Mouse (Mus musculus): Measurements from ENCODE around the gene Csf3r. TPM values are rescaled to one million over a fixed set of nuclear protein-coding genes. Genes with fewer than 3 reads are reported as not detected.
"Not testable (repeated sequence)": the region's sequence is repeated elsewhere in the genome, so short reads cannot be mapped to it uniquely, and the experiment has no call there.

Gene Csf3r
- 0.48 and 0.74 TPM in 2 replicates for polyA plus RNA-seq (2015; fragmentation: Nextera tagmentation; extraction: Ambion mirVana)

DNA sequence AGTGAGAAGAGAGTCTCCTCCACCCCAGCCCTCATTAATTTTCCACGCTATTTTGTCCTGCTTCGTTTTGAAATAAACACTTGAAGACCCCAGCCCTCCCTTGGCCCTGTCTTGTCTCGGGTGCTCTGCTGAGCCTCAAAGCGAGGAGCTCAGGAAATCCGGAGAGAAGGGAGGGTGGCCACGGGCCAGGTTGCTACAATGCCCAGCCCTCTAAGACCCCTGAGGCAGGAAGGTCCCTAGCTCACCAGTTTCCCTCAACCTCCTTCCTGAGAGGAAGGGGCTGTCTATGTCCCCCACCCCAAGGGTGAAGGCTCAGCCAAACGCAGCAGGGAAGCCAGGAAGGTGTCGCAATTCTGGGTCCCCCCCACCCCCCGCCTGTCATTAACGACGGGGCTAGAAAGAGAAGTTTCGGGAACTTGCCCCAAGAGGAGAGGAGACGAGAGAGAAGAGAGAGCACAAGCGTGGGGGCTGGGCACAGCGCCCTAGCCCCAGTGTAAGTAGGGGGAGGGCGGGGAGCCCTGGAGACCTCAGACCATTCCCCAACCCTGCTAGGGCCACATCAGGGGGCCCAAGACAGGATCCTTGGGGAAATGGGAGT, at the start of gene Csf3r:
TSS of gene Csf3r (plus strand) at position 248 of the 598 bp plus-strand sequence.
- no peak for ATAC-seq (ENCODE audit: low FRiP score)
- Histone ChIP-seq H3K9ac (no peak within 1 kb of the TSS), H3K27ac (no peak within 1 kb of the TSS), H3K9me3 (no peaks in the 10 kb centered on the region), H3K4me2 (no peak within 1 kb of the TSS), H3K4me1 (replicated peaks) (no peaks in the 10 kb centered on the region), H3K36me3 (no peaks in the 10 kb centered on the region), H3K27me3 (no peaks in the 10 kb centered on the region), H3K4me3 (no peak within 1 kb of the TSS)
- WGBS = 62% methylated on average over 16 of the region's 16 CpGs

- peaks cover 7% of the 10 kb centered on the region; the same call in 1 of the 2 replicates for H3K27me3 ChIP-seq
- H3K36me3 ChIP-seq = no peaks in the 10 kb centered on the region
Observed at GRCm38 (mm10) chr4:125977768-125978167, 46.6 kb upstream of the Csf3r start.

DNA sequence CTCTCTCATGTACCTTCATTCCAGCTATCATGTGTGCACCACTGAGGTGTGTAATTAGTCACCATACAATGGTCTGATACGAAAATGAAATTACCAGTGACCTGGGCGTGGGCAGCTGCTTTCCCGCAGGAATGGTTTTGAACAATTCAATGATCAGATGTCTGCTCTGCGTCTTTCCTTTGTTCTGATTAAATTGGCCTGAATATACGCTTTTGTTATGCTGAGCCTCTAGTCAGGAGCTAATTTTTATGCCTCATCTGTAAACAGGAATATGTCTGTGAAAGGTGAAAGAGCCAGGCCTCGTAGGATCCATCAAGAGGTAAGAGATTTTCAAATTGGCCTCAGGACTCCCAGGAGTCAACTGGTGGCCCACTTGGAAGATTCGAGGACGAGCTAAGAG, 41.1 kb upstream of the Csf3r start:
- Histone ChIP-seq H3K4me2 (no peak overlapping the region), H3K4me1 (replicated peaks) (peaks cover 20% of the 10 kb centered on the region), H3K27ac (no peak overlapping the region), H3K9ac (no peak overlapping the region), H3K4me3 (no peak overlapping the region), H3K36me3 (no peaks in the 10 kb centered on the region), H3K9me3 (no peaks in the 10 kb centered on the region), H3K27me3 (peaks cover 10% of the 10 kb centered on the region)
- ATAC-seq (ENCODE audit: low FRiP score) = no peak
- 39% methylated on average over 8 of the region's 8 CpGs for WGBS

More at GRCm38 (mm10) chr4:125977768-125978167, 46.6 kb upstream of the Csf3r start:
- H3K4me2 ChIP-seq = no peak overlapping the region
- no peaks in the 10 kb centered on the region for H3K9me3 ChIP-seq
- H3K27ac ChIP-seq = no peak overlapping the region
- H3K9ac ChIP-seq = no peak overlapping the region
- peaks cover 23% of the 10 kb centered on the region for H3K4me1 ChIP-seq (replicated peaks)
- no peak for ATAC-seq (ENCODE audit: low FRiP score)
- 70% methylated on average over 9 of the region's 9 CpGs for WGBS
- H3K4me3 ChIP-seq = no peak overlapping the region

DNA sequence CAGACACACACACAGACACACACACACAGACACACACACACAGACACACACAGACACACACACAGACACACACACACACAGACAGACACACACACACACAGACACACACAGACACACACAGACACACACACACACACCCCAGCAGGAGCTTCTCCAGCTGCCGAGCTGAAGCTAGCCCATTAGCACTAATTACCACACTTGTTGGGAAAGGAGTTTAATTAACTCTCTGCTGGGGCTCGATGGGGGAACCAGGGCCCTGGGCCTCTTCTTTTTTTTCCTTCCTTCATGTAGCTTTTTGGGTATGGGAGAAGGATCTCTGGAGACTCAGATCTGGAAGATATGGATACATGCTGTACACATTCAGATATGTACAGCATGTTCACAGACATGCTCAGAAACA, 38.6 kb upstream of the Csf3r start:
- not testable (repeated sequence) for H3K4me2 ChIP-seq; H3K9ac ChIP-seq; H3K36me3 ChIP-seq; ATAC-seq (ENCODE audit: low FRiP score); H3K4me3 ChIP-seq; H3K27ac ChIP-seq; H3K9me3 ChIP-seq
- H3K4me1 ChIP-seq (replicated peaks) = peaks cover 30% of the 10 kb centered on the region
- H3K27me3 ChIP-seq = peaks cover 15% of the 10 kb centered on the region
- 16% methylated on average over 2 of the region's 2 CpGs for whole genome bisulfite sequencing

- 74% methylated on average over 3 of the region's 3 CpGs for WGBS
- peaks cover 30% of the 10 kb centered on the region for H3K4me1 ChIP-seq (replicated peaks)
- H3K9me3 ChIP-seq = no peaks in the 10 kb centered on the region
- ATAC-seq (ENCODE audit: low FRiP score) = no peak
- no peaks in the 10 kb centered on the region for H3K36me3 ChIP-seq
- no peak overlapping the region for H3K9ac ChIP-seq
- H3K27ac ChIP-seq = no peak overlapping the region
- no peak overlapping the region for H3K4me3 ChIP-seq
- no peak overlapping the region for H3K4me2 ChIP-seq
- peaks cover 16% of the 10 kb centered on the region for H3K27me3 ChIP-seq
Observed at GRCm38 (mm10) chr4:125987071-125987470, 37.3 kb upstream of the Csf3r start.

GRCm38 (mm10) chr4:125989061-125989460, 35.3 kb upstream of the Csf3r start:
- Histone ChIP-seq H3K9me3 (no peaks in the 10 kb centered on the region), H3K9ac (peak overlapping the region; percentile 10; the same call in 1 of the 2 replicates), H3K4me2 (no peak overlapping the region), H3K27ac (peak overlapping the region; percentile 30; the same call in 1 of the 2 replicates), H3K27me3 (peaks cover 18% of the 10 kb centered on the region), H3K4me1 (replicated peaks) (peaks cover 30% of the 10 kb centered on the region), H3K36me3 (no peaks in the 10 kb centered on the region), H3K4me3 (no peak overlapping the region)
- no peak for ATAC-seq (ENCODE audit: low FRiP score)
- WGBS = 47% methylated on average over 11 of the region's 11 CpGs

DNA sequence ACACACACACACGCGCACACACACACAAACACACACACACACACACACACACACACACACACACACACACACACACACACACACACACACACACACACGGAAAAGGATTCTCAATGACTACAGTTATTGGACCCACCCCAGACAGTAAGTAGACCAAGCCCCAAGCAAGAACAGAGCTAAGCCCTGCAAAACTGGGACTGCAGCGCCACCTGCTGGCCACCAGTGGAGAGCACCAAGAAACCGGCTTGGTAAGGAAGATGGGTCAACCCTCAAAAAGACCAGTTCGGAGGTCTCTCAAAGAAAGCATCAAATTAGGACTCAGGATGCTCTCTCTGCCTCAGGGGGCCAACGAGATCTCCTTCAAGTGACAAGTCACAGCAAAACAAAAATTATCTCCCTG, 34.2 kb upstream of the Csf3r start:
- Histone ChIP-seq H3K27me3 (peaks cover 18% of the 10 kb centered on the region), H3K9ac (no peak overlapping the region), H3K36me3 (no peaks in the 10 kb centered on the region), H3K4me2 (no peak overlapping the region), H3K4me3 (no peak overlapping the region), H3K27ac (no peak overlapping the region), H3K4me1 (replicated peaks) (peaks cover 19% of the 10 kb centered on the region), H3K9me3 (no peaks in the 10 kb centered on the region)
- ATAC-seq (ENCODE audit: low FRiP score) = peak; percentile 65; the same call in 1 of the 2 replicates
- 10% methylated on average over 5 of the region's 7 CpGs for WGBS

GRCm38 (mm10) chr4:125992206-125992605, 32.1 kb upstream of the Csf3r start:
- 84% methylated on average over 3 of the region's 3 CpGs for WGBS
- no peak for ATAC-seq (ENCODE audit: low FRiP score)
- H3K4me3 ChIP-seq = no peak overlapping the region
- peaks cover 6% of the 10 kb centered on the region for H3K9me3 ChIP-seq
- peaks cover 10% of the 10 kb centered on the region for H3K4me1 ChIP-seq (replicated peaks)
- no peak overlapping the region for H3K4me2 ChIP-seq
- no peak overlapping the region for H3K9ac ChIP-seq
- peaks cover 18% of the 10 kb centered on the region for H3K27me3 ChIP-seq
- H3K27ac ChIP-seq = no peak overlapping the region
- H3K36me3 ChIP-seq = no peaks in the 10 kb centered on the region

GRCm38 (mm10) chr4:125992906-125993305, 31.4 kb upstream of the Csf3r start:
- WGBS = 55% methylated on average over 2 of the region's 2 CpGs

DNA sequence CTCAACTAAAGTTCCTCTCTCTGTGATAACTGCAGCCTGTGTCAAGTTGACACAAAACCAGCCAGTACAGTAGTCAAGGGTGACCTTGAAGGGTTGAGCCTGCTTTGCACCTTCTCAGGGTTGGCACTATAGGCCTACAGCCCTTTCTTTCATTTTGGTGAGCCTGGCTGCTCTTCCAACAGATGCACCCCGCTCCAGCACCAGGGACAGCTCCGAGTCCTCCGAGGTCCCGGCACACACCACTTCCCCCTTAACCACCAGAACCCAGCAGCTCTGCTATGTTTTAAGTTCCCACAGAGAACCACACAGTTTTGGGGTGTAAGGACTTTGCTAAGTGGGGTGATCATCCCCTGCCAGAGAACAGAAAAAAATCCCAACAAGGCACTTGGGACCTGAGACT, 27.8 kb upstream of the Csf3r start:
- Histone ChIP-seq H3K4me1 (replicated peaks) (no peaks in the 10 kb centered on the region), H3K9me3 (peaks cover 16% of the 10 kb centered on the region), H3K27ac (no peak overlapping the region), H3K4me3 (no peak overlapping the region), H3K4me2 (no peak overlapping the region), H3K9ac (no peak overlapping the region), H3K27me3 (peaks cover 6% of the 10 kb centered on the region; the same call in 1 of the 2 replicates), H3K36me3 (no peaks in the 10 kb centered on the region)
- no peak for ATAC-seq (ENCODE audit: low FRiP score)
- 12% methylated on average over 4 of the region's 4 CpGs for WGBS

More at GRCm38 (mm10) chr4:125992906-125993305, 31.4 kb upstream of the Csf3r start:
- no peak for ATAC-seq (ENCODE audit: low FRiP score)
- H3K27ac ChIP-seq = no peak overlapping the region
- H3K4me1 ChIP-seq (replicated peaks) = peaks cover 10% of the 10 kb centered on the region
- H3K4me3 ChIP-seq = no peak overlapping the region
- H3K4me2 ChIP-seq = no peak overlapping the region
- peaks cover 16% of the 10 kb centered on the region for H3K27me3 ChIP-seq
- no peaks in the 10 kb centered on the region for H3K36me3 ChIP-seq
- peaks cover 11% of the 10 kb centered on the region for H3K9me3 ChIP-seq
- H3K9ac ChIP-seq = no peak overlapping the region

- no peak overlapping the region for H3K4me3 ChIP-seq
- H3K27me3 ChIP-seq = peaks cover 5% of the 10 kb centered on the region; the same call in 1 of the 2 replicates
- H3K9ac ChIP-seq = no peak overlapping the region
- no peak for ATAC-seq (ENCODE audit: low FRiP score)
- H3K9me3 ChIP-seq = peaks cover 16% of the 10 kb centered on the region
- H3K4me1 ChIP-seq (replicated peaks) = no peaks in the 10 kb centered on the region
- no peak overlapping the region for H3K4me2 ChIP-seq
- no peaks in the 10 kb centered on the region for H3K36me3 ChIP-seq
- 91% methylated on average over 2 of the region's 2 CpGs for WGBS
- no peak overlapping the region for H3K27ac ChIP-seq
Observed at GRCm38 (mm10) chr4:125997826-125998225, 26.5 kb upstream of the Csf3r start.

GRCm38 (mm10) chr4:126001311-126002199, 22.8 kb upstream of the Csf3r start:
- ATAC-seq (ENCODE audit: low FRiP score) = no peak
- Histone ChIP-seq H3K27me3 (no peaks in the 10 kb centered on the region), H3K36me3 (no peaks in the 10 kb centered on the region), H3K4me3 (no peak overlapping the region), H3K4me2 (no peak overlapping the region), H3K4me1 (replicated peaks) (no peaks in the 10 kb centered on the region), H3K27ac (no peak overlapping the region), H3K9me3 (peaks cover 14% of the 10 kb centered on the region), H3K9ac (no peak overlapping the region)
- WGBS = 91% methylated on average over 12 of the region's 12 CpGs
